Mouse (Mus musculus): ENCODE measurements around the gene Ubn1.

DNA sequence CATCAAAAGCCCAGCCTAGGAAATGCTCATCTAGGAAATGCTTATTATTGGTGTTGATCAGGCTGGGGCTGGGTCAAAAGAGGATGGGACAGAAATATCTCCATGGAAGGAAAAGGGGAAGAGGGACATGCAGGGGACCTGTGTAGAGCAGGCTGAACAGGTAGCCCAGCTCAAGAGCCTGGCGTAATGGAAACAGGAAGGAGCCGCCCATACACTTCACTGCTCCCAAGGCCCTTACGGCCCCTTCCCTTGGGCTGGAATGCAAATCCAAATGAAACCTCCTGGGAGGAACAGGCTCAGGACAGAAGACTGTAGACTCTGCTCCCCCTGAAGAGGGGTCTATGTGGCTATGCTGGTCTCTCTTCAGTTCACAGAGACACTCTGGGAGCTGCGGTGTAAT, 35.3 kb upstream of the Ubn1 start:
- TF ChIP-seq MAX (IDR thresholded peaks at IDR 0.05) (no peak), CTCF (IDR thresholded peaks at IDR 0.05; ENCODE audit: control insufficient read depth, insufficient read depth, insufficient read length) (no peak), CEBPB (IDR thresholded peaks at IDR 0.05; ENCODE audit: low read depth) (no peak), MYOG (IDR thresholded peaks at IDR 0.05; ENCODE audit: control insufficient read depth, extremely low read depth, insufficient read length) (no peak)
